Mouse (Mus musculus): ENCODE measurements around the gene Fbxl17. TPM values are rescaled to one million over a fixed set of nuclear protein-coding genes. Genes with fewer than 3 reads are reported as not detected.

Fbxl17 gene
- total RNA-seq, 2 experiments from 2014 or later, result 72.5 to 75.7 TPM

DNA sequence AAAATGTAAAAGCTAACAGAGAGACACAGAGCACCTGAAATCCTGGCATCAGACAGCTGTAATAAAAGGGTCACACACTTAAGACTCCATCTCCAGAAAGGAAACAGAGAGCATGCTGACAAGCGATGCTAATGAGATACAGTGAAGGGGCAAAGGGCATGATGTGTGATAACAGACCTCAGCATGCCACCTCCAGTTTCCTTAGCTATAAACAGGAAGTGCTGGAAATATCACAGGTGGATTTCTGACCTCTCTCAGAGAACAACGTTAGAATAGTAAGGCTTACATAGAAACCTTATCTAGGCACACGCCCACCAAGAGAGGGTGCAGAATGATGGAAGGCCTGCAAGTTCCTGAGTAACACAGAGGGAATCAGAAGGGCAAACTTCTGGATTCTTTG lies 88.3 kb downstream of the Fbxl17 start:
- no peak for DNase-seq (ENCODE audit: extremely low spot score in 1 of 2, low spot score in 2 of 2)
- intact Hi-C loops (cut with DNase I), result loop anchor here (10.0 kb wide), 1 partner anchor 87 kb away; no protein-coding TSS in a partner anchor

DNA sequence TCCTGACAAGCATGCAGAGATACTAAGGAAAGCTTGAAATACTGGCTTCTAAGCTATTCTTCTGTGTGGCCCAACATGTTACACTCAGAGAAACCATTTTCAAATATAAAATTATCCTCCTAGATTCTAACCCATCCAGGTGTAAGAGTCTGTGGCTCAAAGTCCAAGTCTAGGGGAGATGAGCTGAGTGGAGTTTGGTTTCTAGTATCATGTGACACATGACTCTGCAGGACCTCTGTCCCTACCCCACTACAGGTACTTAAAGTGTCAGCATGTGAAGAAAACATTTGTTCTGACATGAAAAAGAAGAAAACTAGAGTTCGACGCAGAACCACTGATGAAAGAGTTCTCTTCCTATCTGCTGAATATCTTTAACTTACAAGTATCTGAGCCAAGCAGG lies 89.7 kb downstream of the Fbxl17 start:
- intact Hi-C loops (cut with DNase I), result loop anchor here (10.0 kb wide), 1 partner anchor 85 kb away; no protein-coding TSS in a partner anchor
- DNase-seq (ENCODE audit: extremely low spot score in 1 of 2, low spot score in 2 of 2), result no peak

GRCm38 (mm10) chr17:63405955-63406354 lies 93.9 kb downstream of the Fbxl17 start:
- intact Hi-C loops (cut with DNase I), result no loop called here

GRCm38 (mm10) chr17:63405471-63405870 lies 94.3 kb downstream of the Fbxl17 start:
- DNase-seq (ENCODE audit: extremely low spot score in 1 of 2, low spot score in 2 of 2), result no peak
- intact Hi-C loops (cut with DNase I), result no loop called here

More at GRCm38 (mm10) chr17:63405955-63406354, 93.9 kb downstream of the Fbxl17 start:
- no peak for DNase-seq (ENCODE audit: extremely low spot score in 1 of 2, low spot score in 2 of 2)

- intact Hi-C loops (cut with DNase I), result no loop called here
- DNase-seq (ENCODE audit: extremely low spot score in 1 of 2, low spot score in 2 of 2), result no peak
These were observed 94.8 kb downstream of the Fbxl17 start for GRCm38 (mm10) chr17:63404968-63405367.

GRCm38 (mm10) chr17:63403801-63404415 lies 95.9 kb downstream of the Fbxl17 start:
- no peak for DNase-seq (ENCODE audit: extremely low spot score in 1 of 2, low spot score in 2 of 2)
- intact Hi-C loops (cut with DNase I), result no loop called here

DNA sequence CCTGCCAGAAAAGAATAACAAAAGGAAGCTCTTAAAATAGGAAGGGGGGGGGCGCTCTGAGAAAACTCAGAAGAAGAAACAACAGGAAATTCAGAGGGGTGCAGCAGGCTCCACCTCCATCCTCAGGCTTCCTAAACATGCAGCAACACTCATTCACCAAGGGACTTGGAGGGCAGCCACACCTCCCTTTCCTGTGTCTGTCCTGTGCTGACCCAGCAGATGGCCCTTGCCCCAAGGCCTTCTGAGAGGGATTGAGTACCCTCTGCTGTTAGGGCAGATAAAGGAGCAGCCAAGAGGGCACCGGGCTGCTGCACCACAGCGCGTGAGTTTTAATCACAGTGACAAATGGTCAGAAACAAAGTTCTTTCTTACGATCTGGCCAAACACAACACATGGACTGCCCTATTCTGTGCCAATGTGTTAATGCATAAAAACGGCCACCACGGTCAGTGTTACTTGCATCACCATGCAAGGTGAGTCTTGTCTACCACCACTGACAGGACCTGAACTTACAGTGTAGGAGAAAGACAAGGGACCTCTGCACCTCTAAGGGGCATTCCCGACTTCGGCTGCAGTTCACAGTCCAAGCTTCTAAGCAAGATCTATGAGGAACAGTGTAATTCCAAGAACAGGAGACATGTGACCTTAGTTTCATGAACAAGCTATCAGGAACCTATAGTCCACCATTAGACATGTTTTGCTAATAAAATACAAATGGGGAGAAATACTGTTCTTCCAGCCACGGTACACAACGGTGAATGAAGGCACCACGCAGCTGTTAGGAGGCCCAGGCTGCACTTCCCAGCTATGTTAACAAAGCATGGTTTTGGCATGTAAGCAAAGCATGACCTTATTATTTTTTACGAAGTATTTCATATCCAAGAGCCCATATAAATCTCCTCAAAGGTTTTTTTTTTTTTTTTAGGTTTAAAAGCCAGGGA lies 96.8 kb downstream of the Fbxl17 start:
- intact Hi-C loops (cut with DNase I), result no loop called here

DNA sequence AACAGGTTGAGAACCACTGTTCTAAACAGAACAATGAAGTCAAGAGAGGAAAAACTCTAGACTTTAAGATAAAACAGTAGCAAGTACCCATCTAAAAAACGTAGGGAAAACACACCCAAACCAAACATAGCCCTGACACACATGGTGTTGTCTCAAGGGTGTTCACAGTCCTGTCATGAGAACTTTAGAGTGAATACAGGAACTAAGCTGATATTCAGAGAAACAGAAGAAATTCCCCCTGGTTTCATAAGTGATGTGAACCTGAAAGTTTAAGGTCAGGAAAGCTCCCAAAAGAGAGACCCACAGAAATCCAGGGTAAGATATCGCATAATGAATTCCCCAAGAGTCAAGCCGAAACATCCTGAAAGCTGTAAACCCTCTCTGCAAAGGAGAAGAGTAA lies 97.6 kb downstream of the Fbxl17 start:
- intact Hi-C loops (cut with DNase I), result no loop called here
- no peak for DNase-seq (ENCODE audit: extremely low spot score in 1 of 2, low spot score in 2 of 2)

More for the DNA sequence above, 96.8 kb downstream of the Fbxl17 start:
- DNase-seq (ENCODE audit: extremely low spot score in 1 of 2, low spot score in 2 of 2), result peak in 1 of 2 experiments; percentile 36

DNA sequence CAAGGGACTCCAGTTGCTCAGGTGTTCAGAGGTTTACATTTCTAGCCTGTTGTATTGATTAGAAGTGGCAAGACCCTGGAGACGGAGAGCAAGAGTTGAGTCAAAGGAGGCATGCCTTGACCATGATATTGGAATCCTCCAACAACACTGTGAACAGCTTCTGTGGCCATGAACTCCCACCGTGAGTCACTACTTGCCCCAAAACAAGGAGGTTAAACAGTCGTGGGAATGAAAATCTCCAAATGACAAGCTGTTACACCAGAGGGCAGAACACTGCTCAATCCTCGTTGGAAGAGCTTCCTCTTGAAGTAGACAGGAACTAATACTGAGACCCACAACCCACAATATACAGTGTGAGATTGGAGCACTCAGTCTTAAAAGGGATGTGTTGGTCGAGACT lies 99.2 kb downstream of the Fbxl17 start:
- intact Hi-C loops (cut with DNase I), result no loop called here
- DNase-seq (ENCODE audit: extremely low spot score in 1 of 2, low spot score in 2 of 2), result no peak

DNA sequence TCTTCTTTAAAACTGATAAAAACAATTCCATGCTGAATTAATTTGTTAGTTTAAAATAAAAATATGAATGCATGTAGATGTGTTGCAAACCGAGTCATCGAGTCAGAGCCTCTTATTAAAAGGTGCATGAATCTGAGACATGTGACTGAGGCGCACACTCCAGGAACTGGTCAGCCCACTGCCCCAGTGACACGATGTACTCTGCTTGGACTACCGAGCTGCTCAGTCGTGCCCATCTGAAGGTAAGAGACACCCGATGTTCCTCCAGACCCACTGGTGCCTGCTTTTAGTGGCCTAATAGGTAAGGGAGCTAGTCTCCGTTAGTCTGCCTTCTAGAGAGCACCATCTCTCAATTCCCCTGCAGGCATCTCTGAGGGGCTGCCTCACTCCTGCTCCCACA lies 100.0 kb downstream of the Fbxl17 start:
- intact Hi-C loops (cut with DNase I), result no loop called here
- DNase-seq (ENCODE audit: extremely low spot score in 1 of 2, low spot score in 2 of 2), result no peak

GRCm38 (mm10) chr17:63391506-63391905 lies 108.3 kb downstream of the Fbxl17 start:
- intact Hi-C loops (cut with DNase I), result no loop called here
- no peak for DNase-seq (ENCODE audit: extremely low spot score in 1 of 2, low spot score in 2 of 2)

- no peak for DNase-seq (ENCODE audit: extremely low spot score in 1 of 2, low spot score in 2 of 2)
- intact Hi-C loops (cut with DNase I), result no loop called here
These were observed 108.9 kb downstream of the Fbxl17 start for GRCm38 (mm10) chr17:63390951-63391350.

- intact Hi-C loops (cut with DNase I), result no loop called here
- no peak for DNase-seq (ENCODE audit: extremely low spot score in 1 of 2, low spot score in 2 of 2)
These were observed 128.8 kb downstream of the Fbxl17 start for GRCm38 (mm10) chr17:63370977-63371376.

DNA sequence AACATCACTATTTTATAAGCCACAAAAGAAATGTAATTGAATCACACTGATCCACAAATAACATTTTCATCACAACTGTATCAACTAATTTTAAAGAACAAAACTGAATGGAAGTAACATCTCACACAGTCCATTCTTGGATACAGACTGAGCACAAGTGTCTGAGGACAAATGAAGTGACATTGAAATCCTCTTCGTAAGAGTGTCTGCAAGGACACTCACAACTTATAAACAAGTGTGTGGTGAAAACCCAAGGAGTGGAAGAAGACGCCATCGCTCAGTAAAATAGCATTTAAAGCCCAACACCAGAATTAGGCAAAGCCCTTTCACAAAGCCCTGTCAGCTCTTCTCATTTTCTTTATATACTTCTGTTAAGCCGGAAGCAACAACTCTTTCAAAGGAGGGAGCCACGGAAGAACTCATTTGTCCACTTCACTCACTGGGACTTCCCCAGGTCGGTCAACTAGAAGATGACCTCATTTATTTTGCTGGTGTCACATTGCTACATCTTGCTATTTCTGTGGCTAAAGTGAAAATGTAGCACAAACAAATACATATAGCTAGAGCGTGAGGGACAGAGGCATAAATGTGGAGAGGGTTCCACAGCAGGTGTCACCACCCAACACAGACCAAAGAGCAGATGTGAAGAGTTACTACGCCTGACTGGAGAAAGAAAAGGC lies 130.0 kb downstream of the Fbxl17 start:
- intact Hi-C loops (cut with DNase I), result no loop called here
- DNase-seq (ENCODE audit: extremely low spot score in 1 of 2, low spot score in 2 of 2), result no peak

GRCm38 (mm10) chr17:63367476-63367875 lies 132.3 kb downstream of the Fbxl17 start:
- DNase-seq (ENCODE audit: extremely low spot score in 1 of 2, low spot score in 2 of 2), result no peak
- intact Hi-C loops (cut with DNase I), result no loop called here

GRCm38 (mm10) chr17:63366045-63366444 lies 133.8 kb downstream of the Fbxl17 start:
- intact Hi-C loops (cut with DNase I), result no loop called here
- DNase-seq (ENCODE audit: extremely low spot score in 1 of 2, low spot score in 2 of 2), result no peak

DNA sequence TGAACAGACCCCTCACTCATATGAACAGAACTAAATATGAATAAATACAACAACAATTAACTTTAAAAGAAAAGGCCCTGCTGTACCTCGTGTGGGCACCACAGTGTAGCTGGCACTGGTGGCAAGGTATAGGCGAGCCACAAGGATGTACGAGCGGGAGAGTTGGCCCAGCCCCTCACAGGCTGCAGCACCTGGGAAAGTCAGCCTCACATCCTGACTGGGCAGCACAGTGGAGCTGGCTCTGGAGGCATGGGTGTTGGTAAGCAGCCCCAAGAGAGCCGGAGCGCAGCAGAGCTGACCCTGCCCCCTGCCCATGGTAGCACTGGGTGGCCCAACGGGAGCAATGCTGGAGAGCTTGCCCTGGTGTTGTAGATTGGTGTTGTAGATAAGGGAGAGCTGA lies 135.2 kb downstream of the Fbxl17 start:
- no peak for DNase-seq (ENCODE audit: extremely low spot score in 1 of 2, low spot score in 2 of 2)
- intact Hi-C loops (cut with DNase I), result no loop called here

- intact Hi-C loops (cut with DNase I), result no loop called here
- DNase-seq (ENCODE audit: extremely low spot score in 1 of 2, low spot score in 2 of 2), result no peak
These were observed 137.6 kb downstream of the Fbxl17 start for GRCm38 (mm10) chr17:63362196-63362595.

GRCm38 (mm10) chr17:63361679-63362078 lies 138.1 kb downstream of the Fbxl17 start:
- intact Hi-C loops (cut with DNase I), result no loop called here

More at GRCm38 (mm10) chr17:63361679-63362078, 138.1 kb downstream of the Fbxl17 start:
- no peak for DNase-seq (ENCODE audit: extremely low spot score in 1 of 2, low spot score in 2 of 2)
